Mouse (Mus musculus) liver, postnatal 0 days (tissue): Measurements from ENCODE around the gene H2afy2. TPM values are rescaled to one million over a fixed set of nuclear protein-coding genes. Genes with fewer than 3 reads are reported as not detected.

Experiments used
- ATAC-seq: fragments of 200-750 bp; cut with Nextera tagmentation; 2 replicates; pipeline ENCODE4 v1.8.0; 2017; ENCODE audit warnings: mild to moderate bottlenecking, moderate library complexity
- DNase-seq: peaks from one replicate; pipeline ENCODE4 v3.0.0-alpha.2; 2016
- H3K27ac ChIP-seq: fragments of 300-500 bp; sonication (generic); 2 replicates; pipeline ENCODE4 v1.5.1; 2014; ENCODE audit warnings: antibody characterized with exemption, moderate library complexity, mild to moderate bottlenecking, low read depth
- H3K27me3 ChIP-seq: fragments of 300-500 bp; sonication (generic); 2 replicates; pipeline ENCODE4 v1.6.1; 2014; ENCODE audit warnings: low read length, control low read depth, mixed read lengths; ENCODE audit not compliant: insufficient read depth
- H3K36me3 ChIP-seq: fragments of 300-500 bp; sonication (generic); replicated peaks from 2 replicates; pipeline ENCODE4 v1.6.1; 2014; ENCODE audit warnings: mild to moderate bottlenecking, control low read depth, low read length, moderate library complexity, mixed read lengths; ENCODE audit not compliant: insufficient read depth
- H3K4me1 ChIP-seq: fragments of 300-500 bp; sonication (generic); 2 replicates; pipeline ENCODE4 v1.6.1; 2014; ENCODE audit warnings: antibody characterized with exemption, mild to moderate bottlenecking, control low read depth; ENCODE audit not compliant: insufficient read depth
- H3K4me2 ChIP-seq: fragments of 300-500 bp; sonication (generic); 2 replicates; pipeline ENCODE4 v1.6.1; 2014; ENCODE audit warnings: low read depth, mild to moderate bottlenecking, low read length, moderate library complexity, mixed read lengths
- H3K4me3 ChIP-seq: fragments of 300-500 bp; sonication (generic); 2 replicates; pipeline ENCODE4 v1.5.1; 2014; ENCODE audit warnings: low read depth, low read length
- H3K9ac ChIP-seq: fragments of 300-500 bp; sonication (generic); replicated peaks from 2 replicates; pipeline ENCODE4 v1.6.1; 2014; ENCODE audit warnings: mild to moderate bottlenecking, moderate library complexity
- H3K9me3 ChIP-seq: fragments of 300-500 bp; sonication (generic); 2 replicates; pipeline ENCODE4 v1.6.1; 2016; ENCODE audit warnings: mild to moderate bottlenecking, control low read depth, low read length, mixed read lengths
- CTCF ChIP-seq: sonication (generic); IDR thresholded peaks from 2 replicates; pipeline ENCODE4 v1.5.1; 2016; ENCODE audit warnings: antibody characterized with exemption, low read depth
- EP300 ChIP-seq: IDR thresholded peaks from 2 replicates; pipeline ENCODE4 v1.6.1; 2016; ENCODE audit warnings: antibody characterized with exemption, low read depth, mild to moderate bottlenecking
- WGBS: fragments of 180-500 bp; shearing (Covaris S2); extraction: QIAGEN DNeasy Blood & Tissue Kit; methylation state at CpG from one replicate; pipeline ENCODE4 v1.1.7; 2014; ENCODE audit not compliant: insufficient replicate concordance; 5-methylcytosine and 5-hydroxymethylcytosine counted together
- polyA plus RNA-seq: library from polyadenylated mRNA; unstranded; fragments of >200 nt; fragmentation: Nextera tagmentation; extraction: Ambion mirVana; gene quantifications from 2 replicates; pipeline ENCODE4 v1.2.1, GENCODE M21; 2015

Gene H2afy2
- polyA plus RNA-seq, 1 experiment from 2014 or later: 1.9 TPM

- no peak overlapping the region for H3K9ac ChIP-seq
- no peak for DNase-seq
- no peak overlapping the region for H3K4me2 ChIP-seq
- no peak for TF ChIP-seq CTCF
- no peak overlapping the region for H3K4me3 ChIP-seq
- no peaks in the 10 kb centered on the region for H3K9me3 ChIP-seq
- no peak for ATAC-seq
- no peaks in the 10 kb centered on the region for H3K4me1 ChIP-seq
- H3K36me3 ChIP-seq: no peaks in the 10 kb centered on the region
- no peak overlapping the region for H3K27ac ChIP-seq
- no peaks in the 10 kb centered on the region for H3K27me3 ChIP-seq
- WGBS: 76% methylated on average over 6 of the region's 6 CpGs
These were observed 60.7 kb downstream of the H2afy2 start for GRCm38 (mm10) chr10:61723271-61723670.

- no peaks in the 10 kb centered on the region for H3K4me1 ChIP-seq
- no peak overlapping the region for H3K27ac ChIP-seq
- DNase-seq: no peak
- H3K36me3 ChIP-seq: no peaks in the 10 kb centered on the region
- no peak overlapping the region for H3K4me3 ChIP-seq
- ATAC-seq: no peak
- H3K4me2 ChIP-seq: no peak overlapping the region
- WGBS: 73% methylated on average over 3 of the region's 3 CpGs
- H3K9ac ChIP-seq: no peak overlapping the region
- no peaks in the 10 kb centered on the region for H3K9me3 ChIP-seq
- no peak for TF ChIP-seq EP300
- no peak for TF ChIP-seq CTCF
- no peaks in the 10 kb centered on the region for H3K27me3 ChIP-seq
These were observed 61.7 kb downstream of the H2afy2 start for GRCm38 (mm10) chr10:61722215-61722614.

- Histone ChIP-seq H3K4me2 (no peak overlapping the region), H3K9me3 (no peaks in the 10 kb centered on the region), H3K36me3 (no peaks in the 10 kb centered on the region), H3K9ac (no peak overlapping the region), H3K27me3 (no peaks in the 10 kb centered on the region), H3K27ac (no peak overlapping the region), H3K4me3 (no peak overlapping the region), H3K4me1 (peaks cover 14% of the 10 kb centered on the region; the same call in 1 of the 2 replicates)
- 71% methylated on average over 7 of the region's 7 CpGs for WGBS
- no peak for ATAC-seq
- TF ChIP-seq CTCF: no peak
- no peak for TF ChIP-seq EP300
- DNase-seq: no peak
These were observed 63.6 kb downstream of the H2afy2 start for GRCm38 (mm10) chr10:61720331-61720730.

- no peak overlapping the region for H3K4me2 ChIP-seq
- H3K36me3 ChIP-seq: no peaks in the 10 kb centered on the region
- no peak for ATAC-seq
- H3K4me3 ChIP-seq: no peak overlapping the region
- 81% methylated on average over 12 of the region's 12 CpGs for WGBS
- H3K4me1 ChIP-seq: peaks cover 23% of the 10 kb centered on the region
- no peak overlapping the region for H3K27ac ChIP-seq
- H3K9ac ChIP-seq: no peak overlapping the region
- no peak for DNase-seq
- H3K27me3 ChIP-seq: no peaks in the 10 kb centered on the region
- no peak for TF ChIP-seq CTCF
- no peaks in the 10 kb centered on the region for H3K9me3 ChIP-seq
These were observed 66.3 kb downstream of the H2afy2 start for GRCm38 (mm10) chr10:61717406-61718296.

DNA sequence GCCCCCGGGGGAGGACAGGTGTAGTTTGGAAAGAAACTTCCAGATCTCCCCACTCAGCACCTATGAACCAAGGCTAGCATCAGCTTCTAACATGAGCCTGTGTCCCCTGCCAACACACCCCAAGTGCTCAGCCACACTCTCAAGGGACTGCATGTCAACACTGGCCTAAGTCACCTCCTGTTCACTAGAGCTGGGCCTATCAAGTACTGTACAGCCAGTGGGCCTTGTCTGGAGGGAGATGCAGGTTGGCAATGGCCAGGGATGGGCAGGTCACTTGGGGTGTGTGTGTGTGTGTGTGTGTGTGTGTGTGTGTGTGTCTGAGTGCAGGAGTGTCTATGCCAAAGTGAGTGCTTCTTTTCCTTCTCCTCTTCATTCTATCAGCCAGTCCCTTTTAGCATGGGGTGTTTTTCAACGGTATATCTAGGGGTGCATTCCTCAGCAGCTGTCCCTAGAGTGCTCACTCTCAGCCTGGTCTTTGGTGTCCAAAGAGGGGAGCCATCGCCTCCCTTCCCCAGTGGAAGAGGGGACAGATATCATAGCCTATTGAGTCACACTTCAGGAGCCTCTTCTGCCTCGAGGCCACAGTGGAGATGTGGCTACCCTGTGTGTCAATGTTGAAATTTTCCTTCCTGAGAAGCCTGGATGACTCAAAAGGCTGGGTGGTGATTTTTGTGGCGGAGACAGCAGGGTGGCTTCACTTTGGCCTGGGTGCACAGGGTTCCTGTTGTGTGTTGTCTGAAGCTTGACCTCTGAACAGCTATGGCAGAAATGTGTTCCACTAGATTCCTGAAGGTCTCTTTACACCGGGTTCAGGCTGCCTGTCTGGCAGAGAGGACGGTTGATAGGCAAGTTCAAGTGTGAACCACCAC lies 67.7 kb downstream of the H2afy2 start:
- TF ChIP-seq EP300 (no peak), CTCF (no peak)
- Histone ChIP-seq H3K27ac (peak overlapping the region; percentile 35; the same call in 1 of the 2 replicates), H3K4me1 (peaks cover 23% of the 10 kb centered on the region), H3K36me3 (no peaks in the 10 kb centered on the region), H3K27me3 (no peaks in the 10 kb centered on the region), H3K4me3 (peak overlapping the region; percentile 59), H3K4me2 (peak overlapping the region; percentile 84), H3K9me3 (no peaks in the 10 kb centered on the region), H3K9ac (peak overlapping the region; percentile 59; the same call in 1 of the 2 replicates)
- DNase-seq (no peak), ATAC-seq (peak; percentile 13; the same call in 1 of the 2 replicates)
- 64% methylated on average over 7 of the region's 7 CpGs for WGBS

DNA sequence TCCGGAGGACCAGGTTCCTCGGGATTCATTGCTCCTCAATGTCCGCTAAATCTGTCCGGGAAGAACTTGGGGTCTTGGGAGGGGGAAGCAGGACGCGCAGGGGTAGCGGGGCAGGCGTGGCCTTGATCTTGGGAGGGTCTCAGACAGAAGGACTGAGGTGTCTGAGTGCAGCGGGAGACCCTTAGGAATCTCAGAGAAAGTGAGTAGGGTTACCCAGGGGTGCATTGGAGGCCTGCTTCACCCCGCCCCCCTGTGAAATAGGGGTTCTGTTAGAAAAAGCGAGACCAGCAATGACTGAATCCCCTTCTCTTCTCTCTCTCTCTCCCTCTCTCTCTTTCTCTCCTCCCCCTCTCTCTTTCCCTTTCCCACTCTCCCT lies 68.5 kb downstream of the H2afy2 start:
- 0 out of 2 replicates have a peak, but pooled peaks have one; percentile 17 for ATAC-seq
- no peaks in the 10 kb centered on the region for H3K9me3 ChIP-seq
- H3K9ac ChIP-seq: peak overlapping the region; percentile 59
- no peaks in the 10 kb centered on the region for H3K36me3 ChIP-seq
- H3K4me2 ChIP-seq: peak overlapping the region; percentile 84
- no peak overlapping the region for H3K27ac ChIP-seq
- WGBS: 5% methylated on average over 11 of the region's 11 CpGs
- peak overlapping the region; percentile 59 for H3K4me3 ChIP-seq
- TF ChIP-seq CTCF: no peak
- no peak for TF ChIP-seq EP300
- DNase-seq: no peak
- H3K27me3 ChIP-seq: no peaks in the 10 kb centered on the region
- peaks cover 23% of the 10 kb centered on the region for H3K4me1 ChIP-seq
